Mouse (Mus musculus) lung, adult 2 months (tissue): ENCODE measurements at regions not wholly inside any gene's neighbourhood (a gene's known extent, or its start where the extent isn't known, plus 50 kb on each side); places are given as distances from the start of the nearest gene placed in this dataset.

Experiments
- CTCF ChIP-seq: fragments of 200-500 bp; IDR thresholded peaks from 2 replicates; pipeline ENCODE4 v1.5.1; 2011; ENCODE audit warnings: mild to moderate bottlenecking, low read length, control low read depth; ENCODE audit not compliant: insufficient read depth
- POLR2A ChIP-seq: fragments of 200-500 bp; IDR thresholded peaks from 2 replicates; pipeline ENCODE4 v1.6.1; 2011; ENCODE audit warnings: low read depth, mild to moderate bottlenecking, control low read depth, low read length, borderline replicate concordance; ENCODE audit errors: extremely low read depth

DNA sequence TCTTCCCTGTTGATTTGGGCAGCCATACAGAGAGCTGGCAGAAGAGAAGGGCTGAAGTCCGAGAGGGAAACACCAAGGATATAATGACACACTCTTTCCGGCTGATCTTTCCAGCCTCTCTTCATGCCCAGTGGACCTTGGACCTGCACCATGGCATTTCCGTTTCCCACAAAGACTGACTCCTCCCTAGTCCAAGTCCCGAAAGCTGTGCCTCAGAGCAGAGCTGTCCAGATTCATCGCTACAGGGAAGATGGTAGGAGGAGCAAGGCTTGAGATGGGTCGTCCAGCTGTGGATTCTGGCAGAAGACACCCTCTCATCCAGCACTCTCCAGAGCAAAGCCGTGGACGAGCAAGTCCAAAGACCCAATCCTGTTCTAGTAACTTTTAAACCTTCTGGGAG, 176.2 kb downstream of the Ppargc1a start:
- TF ChIP-seq POLR2A, result no peak
- TF ChIP-seq CTCF, result no peak
